Mouse (Mus musculus): ENCODE data around the gene Dbn1. TPM values are rescaled to one million over a fixed set of nuclear protein-coding genes. Genes with fewer than 3 reads are reported as not detected.

Dbn1 gene
- polyA plus RNA-seq, 1 experiment from 2014 or later: 91.2 TPM

- Histone ChIP-seq H3K9me3 (ENCODE audit: control insufficient read depth, low read length) (no peaks in the 10 kb centered on the region), H3K4me2 (ENCODE audit: low read depth, low read length) (peak overlapping the region; percentile 73; the same call in 1 of the 2 replicates), H3K27me3 (replicated peaks; ENCODE audit: control insufficient read depth, insufficient read depth, low read length) (0 out of 2 replicates have a peak, but pooled peaks cover 3% of the 10 kb centered on the region), H3K4me1 (ENCODE audit: control insufficient read depth, insufficient read depth, low read length) (peaks cover 9% of the 10 kb centered on the region), H3K27ac (ENCODE audit: low read length) (no peak overlapping the region), H3K36me3 (ENCODE audit: control insufficient read depth, insufficient read depth, low read length) (peaks cover 8% of the 10 kb centered on the region; the same call in 1 of the 2 replicates), H3K9ac (ENCODE audit: low read depth, low read length) (peak overlapping the region; percentile 74; the same call in 1 of the 2 replicates), H3K4me3 (ENCODE audit: low read length) (no peak overlapping the region)
- 24% methylated on average over 3 of the region's 3 CpGs for WGBS
- ATAC-seq: no peak
These were observed 22.7 kb downstream of the Dbn1 start for GRCm38 (mm10) chr13:55465184-55465583.

DNA sequence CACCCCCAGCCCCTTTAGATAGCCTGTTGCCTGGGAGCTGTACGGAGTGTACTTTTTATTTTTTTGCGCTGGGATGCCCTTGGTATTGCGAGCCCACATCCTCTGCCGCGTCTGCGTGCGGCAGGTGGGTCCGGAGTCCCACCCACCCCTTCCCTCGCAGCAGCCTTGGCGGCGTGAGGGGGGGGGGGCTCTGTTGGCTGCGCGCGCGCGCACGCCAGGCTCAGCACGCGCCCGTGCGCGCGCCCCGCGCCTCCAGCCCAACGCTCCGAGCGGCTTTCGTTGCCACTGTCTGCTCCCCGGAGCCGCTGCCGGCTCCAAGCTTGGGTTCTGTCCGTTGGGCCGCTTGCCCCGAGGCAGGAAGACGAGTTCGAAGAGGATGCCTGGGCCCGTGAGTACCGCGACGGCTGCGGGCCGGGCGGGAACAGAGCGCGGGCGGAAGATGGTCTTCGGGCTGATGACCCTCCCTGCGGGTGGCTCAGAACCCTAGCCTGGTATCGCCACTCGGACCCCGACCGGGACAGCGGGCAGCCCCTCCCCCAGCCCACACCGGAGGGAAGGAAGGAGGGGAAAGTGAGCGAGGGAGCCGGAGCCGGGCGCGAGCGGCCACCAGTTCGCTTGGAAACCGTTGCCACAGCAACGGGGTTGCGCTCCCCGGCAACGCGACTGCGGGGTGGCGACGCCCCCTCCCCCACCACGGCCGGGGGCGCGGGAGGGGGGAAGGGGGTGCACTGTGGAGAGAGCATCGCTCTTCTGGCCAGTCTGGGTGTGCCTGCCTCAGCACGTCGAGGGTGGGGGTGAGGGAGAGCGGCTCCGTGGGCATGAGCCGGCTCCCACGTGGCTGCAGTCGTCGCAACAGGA is 23.7 kb downstream of the Dbn1 start, which contains the start of gene Prr7:
Gene Prr7 (plus strand): TSS at position 241 of the 858 bp plus-strand sequence.
- H3K9me3 ChIP-seq (ENCODE audit: control insufficient read depth, low read length): no peaks in the 10 kb centered on the region
- H3K4me1 ChIP-seq (ENCODE audit: control insufficient read depth, insufficient read depth, low read length): peaks cover 9% of the 10 kb centered on the region
- H3K9ac ChIP-seq (ENCODE audit: low read depth, low read length): peak within 1 kb of the TSS; percentile 74
- H3K36me3 ChIP-seq (ENCODE audit: control insufficient read depth, insufficient read depth, low read length): peaks cover 14% of the 10 kb centered on the region
- 0 out of 2 replicates have a peak, but pooled peaks cover 3% of the 10 kb centered on the region for H3K27me3 ChIP-seq (replicated peaks; ENCODE audit: control insufficient read depth, insufficient read depth, low read length)
- under 1% methylated on average over 82 of the region's 84 CpGs for WGBS
- H3K4me3 ChIP-seq (ENCODE audit: low read length): peak within 1 kb of the TSS; percentile 68
- peak within 1 kb of the TSS; percentile 47; the same call in 1 of the 2 replicates for H3K27ac ChIP-seq (ENCODE audit: low read length)
- ATAC-seq: peak; percentile 57
- H3K4me2 ChIP-seq (ENCODE audit: low read depth, low read length): peak within 1 kb of the TSS; percentile 73

GRCm38 (mm10) chr13:55463399-55464026 is 24.4 kb downstream of the Dbn1 start:
- no peak overlapping the region for H3K27ac ChIP-seq (ENCODE audit: low read length)
- H3K9ac ChIP-seq (ENCODE audit: low read depth, low read length): peak overlapping the region; percentile 74
- peaks cover 9% of the 10 kb centered on the region for H3K4me1 ChIP-seq (ENCODE audit: control insufficient read depth, insufficient read depth, low read length)
- H3K4me3 ChIP-seq (ENCODE audit: low read length): peak overlapping the region; percentile 68
- H3K4me2 ChIP-seq (ENCODE audit: low read depth, low read length): peak overlapping the region; percentile 73
- no peak for ATAC-seq
- H3K9me3 ChIP-seq (ENCODE audit: control insufficient read depth, low read length): no peaks in the 10 kb centered on the region
- peaks cover 17% of the 10 kb centered on the region for H3K36me3 ChIP-seq (ENCODE audit: control insufficient read depth, insufficient read depth, low read length)
- H3K27me3 ChIP-seq (replicated peaks; ENCODE audit: control insufficient read depth, insufficient read depth, low read length): no peaks in the 10 kb centered on the region
- WGBS: 13% methylated on average over 14 of the region's 14 CpGs

DNA sequence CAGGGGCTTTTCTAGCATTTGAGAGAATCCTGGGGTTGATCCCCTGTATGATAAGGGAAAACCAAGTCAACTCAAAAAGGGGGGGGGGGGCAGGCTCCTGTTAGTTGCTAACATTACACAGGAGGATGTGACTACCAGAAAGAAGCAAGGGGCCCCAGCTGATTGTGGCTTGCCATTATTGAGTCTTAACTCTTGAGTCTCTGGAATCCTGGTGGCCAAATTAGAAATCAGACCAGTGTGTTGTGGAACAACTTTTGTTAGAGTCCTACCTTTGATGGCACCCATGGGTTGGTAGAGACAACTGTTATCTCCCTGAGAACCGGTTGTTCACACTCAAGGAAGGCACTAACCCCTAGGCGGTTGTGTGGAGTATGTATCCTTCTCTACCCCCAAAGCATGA is 24.9 kb downstream of the Dbn1 start:
- H3K4me2 ChIP-seq (ENCODE audit: low read depth, low read length): no peak overlapping the region
- no peaks in the 10 kb centered on the region for H3K27me3 ChIP-seq (replicated peaks; ENCODE audit: control insufficient read depth, insufficient read depth, low read length)
- H3K27ac ChIP-seq (ENCODE audit: low read length): no peak overlapping the region
- H3K4me3 ChIP-seq (ENCODE audit: low read length): no peak overlapping the region
- H3K4me1 ChIP-seq (ENCODE audit: control insufficient read depth, insufficient read depth, low read length): peaks cover 9% of the 10 kb centered on the region
- H3K36me3 ChIP-seq (ENCODE audit: control insufficient read depth, insufficient read depth, low read length): peaks cover 19% of the 10 kb centered on the region
- no peaks in the 10 kb centered on the region for H3K9me3 ChIP-seq (ENCODE audit: control insufficient read depth, low read length)
- 59% methylated on average over 2 of the region's 2 CpGs for WGBS
- ATAC-seq: no peak
- no peak overlapping the region for H3K9ac ChIP-seq (ENCODE audit: low read depth, low read length)

- no peak overlapping the region for H3K9ac ChIP-seq (ENCODE audit: low read depth, low read length)
- H3K36me3 ChIP-seq (ENCODE audit: control insufficient read depth, insufficient read depth, low read length): peaks cover 22% of the 10 kb centered on the region
- H3K4me1 ChIP-seq (ENCODE audit: control insufficient read depth, insufficient read depth, low read length): peaks cover 10% of the 10 kb centered on the region
- peak; percentile 36; the same call in 1 of the 2 replicates for ATAC-seq
- H3K27ac ChIP-seq (ENCODE audit: low read length): no peak overlapping the region
- H3K27me3 ChIP-seq (replicated peaks; ENCODE audit: control insufficient read depth, insufficient read depth, low read length): no peaks in the 10 kb centered on the region
- H3K4me2 ChIP-seq (ENCODE audit: low read depth, low read length): no peak overlapping the region
- 86% methylated on average over 16 of the region's 16 CpGs for whole genome bisulfite sequencing
- no peak overlapping the region for H3K4me3 ChIP-seq (ENCODE audit: low read length)
- H3K9me3 ChIP-seq (ENCODE audit: control insufficient read depth, low read length): no peaks in the 10 kb centered on the region
These were observed 35.9 kb downstream of the Dbn1 start for GRCm38 (mm10) chr13:55451785-55452549.

- Histone ChIP-seq H3K27ac (ENCODE audit: low read length) (no peak overlapping the region), H3K4me3 (ENCODE audit: low read length) (no peak overlapping the region), H3K4me1 (ENCODE audit: control insufficient read depth, insufficient read depth, low read length) (peaks cover 17% of the 10 kb centered on the region), H3K27me3 (replicated peaks; ENCODE audit: control insufficient read depth, insufficient read depth, low read length) (no peaks in the 10 kb centered on the region), H3K9ac (ENCODE audit: low read depth, low read length) (no peak overlapping the region), H3K9me3 (ENCODE audit: control insufficient read depth, low read length) (no peaks in the 10 kb centered on the region), H3K36me3 (ENCODE audit: control insufficient read depth, insufficient read depth, low read length) (peaks cover 22% of the 10 kb centered on the region), H3K4me2 (ENCODE audit: low read depth, low read length) (no peak overlapping the region)
- ATAC-seq: no peak
- 91% methylated on average over 10 of the region's 10 CpGs for WGBS
These were observed 36.6 kb downstream of the Dbn1 start for GRCm38 (mm10) chr13:55451296-55451695.

DNA sequence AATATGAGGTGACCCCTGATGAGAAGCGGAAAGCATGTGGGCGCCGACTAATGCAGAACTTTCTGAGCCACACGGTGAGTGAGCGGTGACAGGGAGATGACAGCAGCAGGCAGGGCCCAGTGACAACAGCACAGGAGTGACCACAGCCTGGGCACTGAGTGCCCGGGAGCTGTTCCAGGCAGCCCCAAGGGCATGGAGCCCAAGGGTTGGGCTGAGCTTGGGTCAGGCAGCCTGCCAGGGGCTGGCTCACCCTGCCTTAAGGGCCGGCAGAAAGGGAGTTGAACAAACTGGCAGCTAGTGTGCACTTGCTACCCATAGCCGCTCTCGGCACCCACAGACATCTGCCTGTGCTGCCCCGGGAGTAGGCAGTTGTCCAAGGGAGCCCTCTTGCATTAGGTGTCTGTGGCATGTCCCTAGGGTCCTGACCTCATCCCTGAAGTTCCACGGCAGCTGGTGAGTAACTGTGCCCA is 37.4 kb downstream of the Dbn1 start:
- 89% methylated on average over 11 of the region's 11 CpGs for WGBS
- H3K4me2 ChIP-seq (ENCODE audit: low read depth, low read length): no peak overlapping the region
- H3K27me3 ChIP-seq (replicated peaks; ENCODE audit: control insufficient read depth, insufficient read depth, low read length): no peaks in the 10 kb centered on the region
- H3K4me1 ChIP-seq (ENCODE audit: control insufficient read depth, insufficient read depth, low read length): peaks cover 22% of the 10 kb centered on the region
- H3K4me3 ChIP-seq (ENCODE audit: low read length): no peak overlapping the region
- H3K9me3 ChIP-seq (ENCODE audit: control insufficient read depth, low read length): no peaks in the 10 kb centered on the region
- peaks cover 22% of the 10 kb centered on the region for H3K36me3 ChIP-seq (ENCODE audit: control insufficient read depth, insufficient read depth, low read length)
- no peak for ATAC-seq
- H3K27ac ChIP-seq (ENCODE audit: low read length): no peak overlapping the region
- no peak overlapping the region for H3K9ac ChIP-seq (ENCODE audit: low read depth, low read length)

GRCm38 (mm10) chr13:55449679-55450441 is 38.1 kb downstream of the Dbn1 start:
- WGBS: 79% methylated on average over 17 of the region's 17 CpGs
- H3K27me3 ChIP-seq (replicated peaks; ENCODE audit: control insufficient read depth, insufficient read depth, low read length): no peaks in the 10 kb centered on the region
- peaks cover 22% of the 10 kb centered on the region for H3K4me1 ChIP-seq (ENCODE audit: control insufficient read depth, insufficient read depth, low read length)
- no peak overlapping the region for H3K4me3 ChIP-seq (ENCODE audit: low read length)
- H3K4me2 ChIP-seq (ENCODE audit: low read depth, low read length): no peak overlapping the region
- H3K27ac ChIP-seq (ENCODE audit: low read length): no peak overlapping the region
- peaks cover 22% of the 10 kb centered on the region for H3K36me3 ChIP-seq (ENCODE audit: control insufficient read depth, insufficient read depth, low read length)
- no peak overlapping the region for H3K9ac ChIP-seq (ENCODE audit: low read depth, low read length)
- no peaks in the 10 kb centered on the region for H3K9me3 ChIP-seq (ENCODE audit: control insufficient read depth, low read length)
- no peak for ATAC-seq

All from intestine, embryonic 16.5 days (tissue).